Mouse (Mus musculus) adipocyte (in vitro differentiated cells): ENCODE measurements around the gene Dusp3.

Experiments
- DNase-seq: peaks from one replicate; pipeline ENCODE4 v3.0.0-alpha.2; 2016; ENCODE audit warnings: low spot score

The Dusp3 gene

DNA sequence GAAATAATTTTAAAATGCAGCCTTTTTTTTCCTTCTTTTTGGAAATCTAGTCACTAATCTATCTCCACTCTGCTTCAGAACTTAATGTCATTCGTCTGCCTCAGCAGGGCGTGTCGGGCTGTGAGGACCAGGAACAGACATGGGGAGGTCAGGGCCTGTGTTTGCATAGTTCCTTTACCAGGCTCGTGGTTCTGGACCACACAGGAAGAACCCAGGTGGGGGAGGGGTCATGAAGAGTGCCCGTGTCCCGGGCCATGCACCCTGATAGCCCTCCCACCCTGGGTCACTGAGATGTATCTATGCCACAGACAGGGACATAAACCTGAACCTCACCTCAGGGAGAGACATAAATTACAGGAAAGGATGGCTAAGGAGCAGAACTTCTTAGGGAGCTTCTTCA lies 12.6 kb downstream of the Dusp3 start:
- DNase-seq: no peak

DNA sequence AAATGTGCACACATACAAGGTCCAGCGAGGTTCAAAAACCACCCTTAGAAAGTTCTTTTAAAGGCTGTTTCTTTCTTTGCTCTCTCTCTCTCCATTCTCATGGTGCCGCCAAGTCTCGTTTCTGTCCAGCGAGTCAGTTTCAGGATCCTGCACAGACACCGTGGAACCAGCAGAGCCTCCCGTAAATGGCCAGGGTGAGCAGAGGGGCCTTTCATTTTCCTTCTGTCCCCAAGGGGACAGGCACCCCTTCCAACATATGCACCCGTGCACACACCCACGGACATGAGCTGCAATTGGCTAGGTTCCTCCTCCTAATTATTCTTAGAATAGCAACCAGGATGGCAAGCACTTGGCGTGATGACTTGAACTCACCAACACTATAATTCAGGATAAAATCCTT lies 13.3 kb downstream of the Dusp3 start:
- DNase-seq: no peak

DNA sequence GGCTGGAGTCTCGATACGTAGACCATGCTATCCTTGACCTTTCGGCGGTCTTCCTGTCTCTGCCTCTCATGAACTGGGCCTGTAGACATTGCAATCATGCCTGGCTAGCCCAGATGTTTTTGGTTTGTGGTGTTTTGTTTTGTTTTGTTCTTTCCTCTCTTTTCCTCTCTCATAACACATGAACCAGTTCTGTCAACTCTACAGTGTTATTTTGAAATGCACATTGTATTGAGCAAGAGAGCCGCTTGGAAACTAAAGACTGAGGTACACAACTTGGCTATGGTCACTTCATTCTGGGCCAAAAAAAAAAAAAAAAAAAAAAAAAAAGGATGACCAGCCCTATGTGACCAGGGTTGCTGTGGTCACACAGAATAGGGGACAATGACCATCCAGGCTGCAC lies 14.2 kb downstream of the Dusp3 start:
- DNase-seq: peak; percentile 51

DNA sequence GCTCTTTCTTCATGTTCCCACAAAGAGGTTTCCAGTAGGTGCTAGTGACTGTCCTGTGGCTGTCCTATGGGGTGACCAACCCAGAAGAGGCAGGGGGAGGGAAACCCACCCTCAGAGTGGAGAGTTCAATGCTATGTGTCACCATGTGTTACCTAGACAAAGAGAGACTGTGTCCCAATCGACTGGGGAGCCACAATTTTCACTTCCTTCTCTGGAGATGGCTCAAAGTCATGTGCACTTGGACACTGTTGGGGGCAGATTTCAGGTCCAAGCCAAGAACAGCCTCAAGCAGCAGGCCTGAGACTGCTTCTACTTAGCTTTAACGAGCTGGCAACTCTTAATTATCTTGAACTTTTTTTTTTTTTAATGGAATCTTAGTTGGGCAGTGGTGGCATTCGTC lies 14.7 kb downstream of the Dusp3 start:
- no peak for DNase-seq

DNA sequence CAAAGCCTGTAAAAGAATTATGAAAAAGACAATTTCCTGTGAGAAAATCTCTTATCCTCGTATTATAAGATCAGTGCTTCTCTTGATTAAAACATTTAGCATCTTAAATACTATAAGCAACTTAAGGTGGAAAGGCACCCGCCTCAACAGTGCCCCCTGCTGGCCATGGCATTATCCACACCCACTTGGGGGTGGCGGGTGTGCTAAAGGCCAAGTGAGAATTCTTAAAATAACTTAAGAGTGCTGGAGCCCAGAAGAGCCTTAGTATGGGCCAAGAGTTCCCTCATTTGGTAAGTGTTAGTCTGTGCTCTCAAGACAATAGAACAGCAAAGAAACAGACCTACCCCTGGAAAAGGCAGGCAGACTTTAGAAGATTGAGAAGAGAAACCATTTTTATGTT lies 15.4 kb downstream of the Dusp3 start:
- peak; percentile 16 for DNase-seq

DNA sequence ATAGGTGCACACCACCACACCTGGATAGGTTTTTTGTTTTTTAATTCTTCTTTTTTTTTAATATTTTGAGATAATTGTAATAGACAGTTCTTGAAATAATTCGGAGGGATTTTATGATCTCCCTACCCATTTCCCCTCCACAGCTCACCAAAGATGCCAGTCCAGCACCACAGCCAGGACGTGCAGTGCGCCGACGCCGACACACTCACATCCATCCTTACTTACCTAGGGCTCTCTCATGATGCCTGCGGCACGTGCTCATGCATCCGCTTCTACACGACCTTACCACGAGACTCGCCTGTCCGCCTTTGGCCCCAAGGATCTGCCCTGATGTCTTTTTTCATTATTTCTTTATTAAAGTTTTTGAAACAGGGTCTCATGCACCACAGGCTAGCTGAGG lies 17.0 kb downstream of the Dusp3 start:
- no peak for DNase-seq

DNA sequence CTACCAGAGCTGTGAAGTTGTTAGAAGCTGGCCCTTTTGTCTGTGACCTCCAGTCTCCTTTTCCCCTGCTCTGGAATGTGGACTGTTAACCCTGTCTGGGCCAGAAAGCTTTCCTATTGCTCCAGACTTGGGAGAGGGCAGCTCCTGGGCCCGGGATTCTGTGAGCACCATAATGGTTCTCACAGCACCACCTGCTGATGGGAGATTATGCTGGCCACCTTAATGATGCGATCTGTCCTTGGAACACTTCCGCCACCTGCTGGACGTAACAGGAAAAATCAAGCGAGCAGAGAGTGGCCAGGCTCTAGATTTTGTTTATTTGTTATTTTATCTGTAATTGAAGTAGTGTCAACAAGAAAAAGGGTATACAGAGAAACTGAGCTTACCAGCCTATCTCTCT lies 18.0 kb downstream of the Dusp3 start:
- DNase-seq: peak; percentile 90

DNA sequence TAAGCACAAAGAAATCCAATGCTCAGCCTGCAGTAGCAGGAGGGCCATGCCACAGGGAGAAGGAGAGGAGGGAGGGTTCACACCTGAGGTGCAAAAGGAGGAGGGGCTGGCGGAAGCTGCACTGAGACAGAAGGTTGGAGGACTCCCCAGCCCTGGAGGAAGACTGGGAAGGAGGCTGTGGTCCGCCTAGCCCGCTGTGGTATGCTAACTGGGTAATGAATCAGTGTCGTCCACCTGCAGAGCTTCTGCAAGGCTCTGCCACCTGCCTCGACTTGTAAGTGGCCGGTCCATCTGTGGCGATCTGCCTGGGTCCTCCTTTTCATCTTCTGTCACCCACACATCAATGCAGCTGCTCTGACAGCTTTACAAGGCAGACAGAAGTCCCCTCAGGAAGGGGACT lies 18.5 kb downstream of the Dusp3 start:
- DNase-seq: no peak

DNA sequence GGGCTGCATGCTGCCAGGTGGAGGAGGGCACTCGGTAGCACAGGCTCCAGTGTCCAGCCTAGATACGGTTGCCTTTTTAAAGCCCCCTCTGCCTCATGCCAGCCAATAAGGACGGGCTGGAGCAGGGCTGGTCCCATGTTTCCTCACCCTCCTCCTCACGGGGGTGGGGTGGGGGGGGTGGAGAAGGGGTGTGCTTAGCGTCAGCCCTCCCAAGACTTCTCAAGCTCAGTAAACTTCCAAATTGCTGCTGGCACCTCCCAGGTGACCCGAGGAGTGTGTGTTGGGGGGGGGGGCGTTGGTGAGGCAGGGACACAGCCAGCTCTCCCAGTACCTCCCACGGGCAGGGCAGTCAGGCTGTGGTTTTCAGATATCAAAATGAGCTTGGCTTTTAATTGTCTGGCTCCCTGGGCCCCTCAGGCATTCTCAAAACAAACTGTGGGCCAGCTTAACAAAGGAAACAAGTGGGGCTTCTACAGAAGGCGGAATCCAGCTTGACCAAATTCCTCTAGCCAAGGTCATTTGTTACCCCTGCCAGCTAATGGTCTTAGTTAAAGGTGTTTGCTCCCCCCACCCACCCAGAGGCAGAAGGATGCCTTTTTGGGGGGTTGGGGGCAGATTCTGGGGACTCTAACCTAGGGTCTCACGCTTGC lies 19.7 kb downstream of the Dusp3 start, which contains the start of gene Sost:
Gene Sost (minus strand): TSS at position 51 of the 650 bp plus-strand sequence.
- DNase-seq: no peak

DNA sequence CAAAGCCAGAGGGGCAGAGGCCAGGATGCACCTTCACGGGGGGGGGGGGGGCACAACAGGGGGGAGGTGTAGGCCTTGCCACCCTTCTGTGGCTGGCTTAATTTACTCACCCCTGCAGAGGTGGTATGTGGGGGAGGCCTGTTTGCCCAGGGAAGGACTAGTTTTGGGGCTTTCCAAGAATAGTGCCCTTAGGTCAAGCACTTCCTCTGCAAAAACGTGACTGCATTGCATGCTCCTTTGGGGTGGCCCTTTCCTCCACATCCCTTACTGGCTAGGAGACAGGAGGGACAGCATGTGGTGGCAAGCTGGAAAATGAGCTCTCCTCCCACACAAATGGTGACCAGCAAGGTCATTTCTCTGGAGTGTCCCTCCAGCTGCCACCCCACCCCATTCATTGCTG lies 21.3 kb downstream of the Dusp3 start:
- no peak for DNase-seq

DNA sequence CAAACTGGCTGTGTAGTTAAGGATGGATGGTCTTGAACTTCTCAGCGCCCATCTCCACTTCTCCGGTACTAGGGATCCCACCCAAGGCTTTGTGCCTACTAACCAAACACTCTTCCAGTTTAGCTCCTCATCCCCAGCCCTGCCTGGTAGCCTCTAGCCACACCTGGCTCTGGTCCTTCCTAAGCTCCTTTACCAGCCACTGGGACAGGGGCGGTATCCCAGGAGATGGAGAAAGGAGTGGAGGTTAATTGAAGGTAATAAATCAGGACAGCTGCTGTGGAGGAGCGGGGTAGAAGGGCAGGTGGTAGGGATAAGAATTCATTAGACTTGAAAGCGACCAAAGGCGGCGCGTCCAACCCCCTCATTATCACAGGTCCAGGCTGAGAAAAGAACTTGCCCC lies 22.2 kb downstream of the Dusp3 start:
- no peak for DNase-seq

DNA sequence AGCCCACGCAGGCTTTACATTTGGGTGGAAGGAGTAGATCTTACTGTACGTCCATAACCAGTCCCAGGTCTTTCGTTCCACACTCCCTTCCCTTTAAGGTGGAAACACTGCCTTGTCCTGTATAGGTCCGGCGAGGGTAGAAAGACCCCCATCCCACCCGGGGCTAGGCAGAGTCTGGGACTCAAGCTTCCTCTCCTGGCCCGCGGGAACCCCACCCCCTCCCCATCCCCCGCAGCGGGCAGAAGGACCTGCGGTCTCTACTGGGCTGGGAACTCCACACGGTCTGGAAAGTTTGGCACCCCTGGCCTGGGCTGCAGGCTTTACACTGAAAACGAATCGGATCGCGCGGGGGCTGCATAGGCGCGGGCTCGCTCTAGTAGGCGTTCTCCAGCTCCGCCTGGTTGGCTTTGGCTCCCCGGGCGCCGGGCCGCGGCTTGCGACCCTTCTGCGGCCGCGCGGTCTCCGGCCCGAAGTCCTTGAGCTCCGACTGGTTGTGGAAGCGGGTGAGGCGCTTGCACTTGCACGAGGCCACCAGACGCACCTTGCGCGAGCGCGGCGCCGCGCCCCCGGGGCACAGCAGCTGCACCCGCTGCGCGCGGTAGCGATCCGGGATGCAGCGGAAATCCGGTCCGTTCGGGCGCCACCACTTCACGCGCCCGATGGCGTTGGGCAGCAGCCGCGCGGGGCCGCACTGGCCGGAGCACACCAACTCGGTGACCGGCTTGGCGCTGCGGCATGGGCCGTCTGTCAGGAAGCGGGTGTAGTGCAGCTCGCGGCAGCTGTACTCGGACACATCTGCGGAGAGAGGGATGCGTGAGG lies 23.1 kb downstream of the Dusp3 start:
- no peak for DNase-seq

DNA sequence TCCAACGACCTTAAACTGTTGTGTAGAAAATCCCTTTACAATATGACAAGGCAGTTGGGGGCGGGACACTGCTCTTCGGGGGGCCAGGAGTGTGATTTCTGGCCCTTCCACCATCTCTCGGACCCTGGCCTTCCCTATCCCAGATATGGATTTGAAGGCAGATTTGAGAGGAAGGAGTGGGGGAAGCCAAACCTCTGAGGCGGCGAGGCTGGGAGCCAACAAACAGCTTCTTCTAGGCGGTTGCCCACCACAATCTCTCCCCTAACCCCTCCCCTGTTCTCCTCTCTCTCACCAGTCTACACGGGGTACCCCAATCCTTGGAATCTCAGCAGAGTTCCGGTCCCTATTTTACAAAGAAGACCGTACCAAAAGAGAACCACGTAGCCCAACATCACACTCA lies 23.8 kb downstream of the Dusp3 start:
- DNase-seq: no peak

DNA sequence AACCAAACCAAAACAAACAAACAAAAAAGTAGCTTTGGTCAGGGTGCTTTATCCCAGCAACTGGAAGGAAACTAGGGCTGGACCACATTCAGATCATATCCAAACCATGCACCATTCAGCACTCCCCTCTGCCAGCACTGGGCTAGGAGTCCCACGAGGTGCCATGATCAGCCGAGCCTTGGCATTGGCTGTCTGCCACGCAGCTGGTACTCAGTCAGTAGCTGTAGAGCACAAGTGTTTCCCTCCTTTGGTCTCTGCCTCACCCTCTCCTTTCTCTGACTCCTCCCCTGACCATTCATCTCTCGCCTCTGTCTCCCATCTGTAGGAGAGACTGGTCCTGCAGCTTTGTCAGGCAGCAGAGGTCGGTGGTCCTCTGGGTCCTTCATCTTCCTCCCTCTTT lies 29.3 kb downstream of the Dusp3 start:
- no peak for DNase-seq

DNA sequence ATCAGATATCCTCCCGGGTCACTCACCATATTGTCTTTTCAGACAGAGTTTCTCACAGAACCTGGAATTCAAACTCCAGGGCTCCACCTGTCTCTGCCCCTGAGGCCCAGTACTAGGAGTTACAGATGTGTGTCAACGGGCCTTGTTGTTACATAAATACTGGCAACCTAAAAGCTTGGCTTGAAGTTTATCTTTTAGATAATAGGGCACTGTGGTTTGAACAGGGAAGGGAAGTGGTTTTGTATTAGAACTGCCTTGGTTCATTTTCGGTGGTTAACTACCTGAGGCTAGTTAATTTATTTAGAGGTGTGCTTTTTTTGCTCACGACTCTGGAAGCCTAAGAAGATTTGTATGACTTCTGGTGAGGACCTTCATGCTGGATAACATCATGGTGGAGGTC lies 33.4 kb downstream of the Dusp3 start:
- DNase-seq: no peak

DNA sequence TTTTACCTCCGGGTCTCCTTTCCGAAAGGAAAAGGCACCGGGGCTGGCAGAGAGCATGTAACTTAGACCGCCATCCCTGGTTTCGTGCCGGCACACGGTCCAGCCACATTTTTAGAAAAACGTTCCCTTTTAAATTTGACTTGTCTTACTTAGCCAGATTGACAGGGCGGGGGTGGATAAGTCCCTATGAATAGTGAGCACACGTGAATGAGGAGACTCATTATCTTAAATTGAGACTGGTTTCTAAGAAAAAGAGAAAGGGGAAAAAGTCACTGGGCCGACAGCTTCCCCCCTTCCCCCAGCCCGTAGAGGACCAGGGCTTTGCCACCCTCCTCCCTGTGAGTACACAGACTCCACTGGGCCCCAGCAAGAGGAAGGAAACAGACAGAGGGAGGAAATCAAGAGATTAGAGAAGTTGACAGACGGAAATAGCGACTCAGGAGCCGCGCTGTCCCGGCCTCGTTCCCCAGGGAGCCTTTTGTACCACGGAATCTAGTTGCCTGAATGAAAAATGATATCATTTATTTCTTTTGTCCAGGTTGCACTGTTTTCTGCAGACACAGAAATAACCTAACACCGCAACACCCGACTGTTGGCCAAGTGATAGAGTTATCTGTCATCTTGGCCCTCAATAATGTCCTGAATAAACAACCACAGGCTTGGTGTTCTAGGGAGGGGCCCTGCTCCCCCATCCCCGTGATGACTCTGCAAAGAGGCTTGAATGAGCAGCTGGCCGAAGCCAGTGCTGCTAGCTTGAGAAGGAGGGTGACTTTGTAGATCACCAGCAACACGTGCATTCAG lies 34.1 kb downstream of the Dusp3 start:
- DNase-seq: no peak

DNA sequence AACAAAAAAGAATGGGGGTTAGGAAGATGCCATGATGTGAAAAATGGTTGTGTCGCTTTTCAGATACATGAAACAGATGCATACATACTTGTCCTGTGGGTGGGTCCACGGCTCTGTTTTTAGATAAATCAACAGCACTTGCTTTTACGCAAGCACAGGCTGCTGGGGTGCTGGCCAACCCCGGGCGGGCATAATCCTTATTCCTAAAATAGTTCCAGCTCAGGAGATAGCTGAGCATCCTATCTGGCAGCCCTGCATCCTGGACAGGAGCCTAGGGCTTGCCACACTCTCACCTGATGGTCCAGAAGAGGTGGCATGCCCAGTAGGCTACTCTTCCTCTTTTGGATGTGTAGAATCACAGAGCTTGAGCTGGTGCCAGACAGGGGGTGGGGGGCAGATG lies 36.8 kb downstream of the Dusp3 start:
- no peak for DNase-seq

DNA sequence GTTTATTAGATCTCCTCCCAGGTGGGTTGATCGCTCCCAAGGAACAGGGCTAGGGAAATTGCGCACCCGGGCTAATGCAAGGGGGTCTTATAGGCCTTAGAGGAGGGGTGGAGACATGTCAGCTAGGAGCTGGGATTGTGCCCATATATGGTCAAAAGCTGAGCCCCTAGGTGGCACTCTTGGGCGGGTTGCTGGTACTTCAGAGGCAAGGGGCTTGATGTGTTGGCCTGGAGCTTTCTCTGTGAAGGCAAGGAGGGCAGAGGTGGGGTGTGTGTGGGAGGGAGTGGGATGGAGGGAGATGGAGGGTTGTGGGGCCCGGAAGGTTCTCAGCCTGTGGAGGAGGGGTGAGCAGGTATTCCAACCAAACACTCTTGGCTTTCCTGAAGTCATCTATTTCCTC lies 40.3 kb downstream of the Dusp3 start:
- no peak for DNase-seq

DNA sequence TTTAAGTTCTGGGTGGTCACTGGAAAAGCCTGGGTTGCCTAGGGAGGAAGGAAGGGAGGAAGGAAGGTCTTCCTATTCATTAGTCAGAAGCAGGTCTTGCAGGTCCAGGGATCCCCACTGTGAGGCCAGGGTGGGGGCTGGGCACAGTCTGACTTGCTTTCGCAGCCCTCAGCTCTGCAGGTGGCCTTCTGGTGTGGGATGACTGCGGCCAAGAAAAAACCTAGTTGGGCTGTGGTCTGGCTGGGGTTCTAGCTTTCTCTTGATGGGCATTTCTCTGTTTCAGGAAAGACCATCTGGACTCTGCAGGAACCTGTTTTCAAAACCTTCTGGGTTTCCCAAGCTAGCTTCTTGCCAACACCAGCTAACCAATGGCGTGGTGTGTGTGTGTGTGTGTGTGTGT lies 43.8 kb downstream of the Dusp3 start:
- no peak for DNase-seq

DNA sequence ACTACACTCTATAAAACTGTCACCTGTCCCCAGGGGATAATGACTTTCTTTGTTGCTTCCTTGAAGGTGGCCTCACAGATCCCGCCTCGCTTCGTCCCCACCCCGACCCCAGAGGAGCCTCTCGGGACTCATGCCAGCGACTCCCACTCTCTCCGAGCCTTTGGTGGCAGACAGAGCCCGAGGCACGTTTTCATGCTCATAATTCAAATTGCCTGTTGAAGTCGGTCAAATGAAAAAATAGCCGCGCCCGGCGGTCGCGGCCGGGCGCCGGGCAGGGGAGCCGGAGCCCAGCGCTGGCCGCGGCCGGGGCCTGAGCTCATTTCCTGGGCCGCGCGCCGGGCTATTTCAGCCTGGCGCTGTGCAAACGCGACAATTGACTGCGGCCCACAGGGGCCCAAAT lies 49.7 kb downstream of the Dusp3 start:
- no peak for DNase-seq

DNA sequence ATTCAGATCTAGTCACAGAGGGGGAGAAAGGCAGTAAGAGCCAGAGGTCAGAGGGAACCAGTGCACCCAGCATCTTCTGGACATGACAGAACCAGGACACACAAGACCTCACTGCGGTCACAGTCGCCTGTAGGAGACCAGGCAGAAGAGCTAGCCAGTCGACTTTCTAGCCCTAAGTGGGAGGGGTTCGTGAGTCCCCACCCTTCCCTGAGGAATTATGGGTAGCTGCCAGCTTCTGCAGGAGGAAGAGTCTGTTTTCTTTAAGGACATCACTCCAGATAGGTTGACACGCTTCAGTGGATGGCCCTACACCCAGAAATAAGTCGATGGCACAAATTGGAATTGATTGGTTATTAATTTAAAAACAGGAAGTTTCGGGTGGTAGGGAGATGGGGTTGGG lies 50.4 kb downstream of the Dusp3 start:
- no peak for DNase-seq

DNA sequence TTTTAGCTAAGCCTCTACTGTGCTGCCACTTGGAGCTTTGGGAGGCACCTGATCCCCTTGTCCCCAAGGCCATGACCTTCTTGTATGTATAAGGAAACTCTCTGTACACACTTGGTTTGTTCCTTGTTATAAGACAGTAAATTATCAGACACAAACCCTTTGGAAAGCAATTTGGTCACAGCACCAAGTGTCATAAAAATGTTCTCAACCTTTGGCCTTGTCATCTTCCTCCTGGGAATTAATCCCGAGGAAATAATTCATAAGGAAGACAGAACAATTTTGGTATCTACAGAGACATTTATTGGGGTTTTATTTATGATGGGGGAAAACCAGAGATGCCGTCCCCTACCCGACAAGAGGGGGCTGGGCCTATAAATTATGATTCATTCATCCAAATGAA lies 51.1 kb downstream of the Dusp3 start:
- DNase-seq: no peak

DNA sequence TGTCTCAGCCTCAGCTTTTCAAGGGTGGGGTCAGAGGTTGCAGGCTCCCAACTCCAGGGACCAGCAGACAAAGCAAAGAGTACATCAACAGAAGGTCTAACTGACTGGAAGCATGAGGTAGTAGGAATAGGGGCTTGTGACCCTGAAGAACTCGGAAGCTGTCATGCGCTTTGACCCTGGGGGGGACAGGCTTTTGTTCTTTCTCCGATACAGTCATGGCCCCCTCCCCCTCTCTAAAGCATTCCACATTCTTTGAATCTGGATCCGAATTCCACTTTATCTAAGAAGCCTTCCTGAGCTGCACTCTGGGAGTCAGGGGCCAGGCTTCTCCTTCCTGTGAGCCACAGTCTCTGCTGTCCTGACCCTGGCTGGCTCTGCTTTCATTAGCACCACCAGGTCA lies 54.8 kb downstream of the Dusp3 start:
- DNase-seq: no peak
